In the genomic region with DNA sequence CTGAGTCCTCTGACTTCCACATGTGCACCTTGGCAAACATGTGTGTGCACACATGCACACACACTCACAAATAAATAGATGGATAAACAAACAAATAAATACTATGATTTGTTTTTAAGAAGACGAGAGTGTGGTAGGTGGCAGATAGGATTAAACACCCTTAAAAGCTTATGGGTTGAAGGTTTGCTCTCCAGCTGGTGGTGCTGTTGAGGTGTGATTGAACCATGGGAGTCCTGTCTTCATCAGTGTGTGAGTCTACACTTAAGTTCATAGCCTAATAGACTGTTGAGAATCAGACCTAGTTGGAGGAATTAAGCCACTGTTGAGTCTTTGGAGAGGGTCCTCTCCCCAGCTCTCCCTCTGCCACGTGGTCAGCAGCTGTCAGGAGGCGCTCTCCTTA, we compare ENCODE assay signal across 18 mouse cellular contexts. TPM values are rescaled to one million over a fixed set of nuclear protein-coding genes. Genes with fewer than 3 reads are reported as not detected.
A peak's percentile ranks its signal among the peaks of the same experiment; 100 is the strongest.
DNase-seq lines count a peak whose midpoint lies in the region; ATAC-seq lines count a peak whose summit lies in the region.
"Had no signal": no experiment of that assay in that cellular context is flagged by ENCODE, and none has a peak within 500 bp of the region (broad histone marks: within the 10 kb centered on the region; RNA-seq: fewer than 3 reads in every experiment).

No protein-coding gene starts in this region.

- intact Hi-C loops in gastrocnemius, postnatal 36 days (cut with DNase I) = no loop called here

- no peaks in the 10 kb centered on the region for H3K27me3 ChIP-seq in stomach, embryonic 14.5 days (ENCODE audit: control insufficient read depth, insufficient read depth, low read length)
- H3K27me3 ChIP-seq: limb, embryonic 13.5 days; lung, embryonic 15.5 days had no signal

- no peak overlapping the region for H3K9ac ChIP-seq in stomach, embryonic 14.5 days (replicated peaks; ENCODE audit: low read depth, low read length)
- H3K9ac ChIP-seq: forebrain, embryonic 12.5 days; limb, embryonic 13.5 days; lung, embryonic 15.5 days had no signal

- H3K4me3 ChIP-seq in stomach, embryonic 14.5 days (ENCODE audit: low read depth, low read length) = no peak overlapping the region
- H3K4me3 ChIP-seq: forebrain, embryonic 12.5 days; limb, embryonic 13.5 days; lung, embryonic 15.5 days; midbrain, embryonic 10.5 days had no signal

- no peaks in the 10 kb centered on the region; the same call in 1 of the 2 replicates for H3K36me3 ChIP-seq in stomach, embryonic 14.5 days (ENCODE audit: control insufficient read depth, insufficient read depth, low read length)
- H3K36me3 ChIP-seq: forebrain, embryonic 12.5 days; G1E; limb, embryonic 13.5 days; midbrain, embryonic 10.5 days had no signal

- no peak overlapping the region for H3K4me2 ChIP-seq in stomach, embryonic 14.5 days (replicated peaks; ENCODE audit: low read depth, low read length)
- H3K4me2 ChIP-seq: forebrain, embryonic 12.5 days; limb, embryonic 13.5 days; lung, embryonic 15.5 days had no signal

- peak; percentile 46 for DNase-seq in adrenal gland, postnatal 14 days
- DNase-seq in adrenal gland, postnatal 4 days (ENCODE audit: low spot score in 2 of 2) = no peak
- DNase-seq in kidney, adult 9 months = peak; percentile 45
- DNase-seq in kidney, postnatal 4 days = no peak
- peak; percentile 53 for DNase-seq in lung, postnatal 36 days
- no peak for DNase-seq in lung, postnatal 10 days
- no peak for DNase-seq in gastrocnemius, postnatal 36 days
- DNase-seq: B cell, adult 2 months; cerebellum, adult 9-11 months; gastrocnemius, postnatal 14 days; layer of hippocampus, postnatal 36 days had no signal

- H3K27ac ChIP-seq in stomach, embryonic 14.5 days (ENCODE audit: low read length) = peak overlapping the region; percentile 98; the same call in 1 of the 2 replicates
- H3K27ac ChIP-seq: forebrain, embryonic 12.5 days; limb, embryonic 13.5 days had no signal

- no peaks in the 10 kb centered on the region for H3K9me3 ChIP-seq in stomach, embryonic 14.5 days (ENCODE audit: control insufficient read depth, low read depth, low read length)
- H3K9me3 ChIP-seq: forebrain, embryonic 12.5 days; limb, embryonic 13.5 days; lung, embryonic 15.5 days; midbrain, embryonic 10.5 days had no signal

- no peak for ATAC-seq in stomach, embryonic 14.5 days (ENCODE audit: insufficient number of reproducible peaks, insufficient read depth, low FRiP score, low read depth)
- ATAC-seq: activated CD4-positive, CD25-positive, alpha-beta regulatory T cell, adult 4 months had no signal

- 69% methylated on average over 3 of the region's 3 CpGs for WGBS in stomach, embryonic 14.5 days

- peaks cover 48% of the 10 kb centered on the region for H3K4me1 ChIP-seq in stomach, embryonic 14.5 days (ENCODE audit: control insufficient read depth, insufficient read depth, low read length)

RNA-seq across cellular contexts. Expression of gene Parva, which starts 38.6 kb away (rescaled TPM):
- 84.2 and 94.8 TPM in 2 replicates for total RNA-seq in adrenal gland, postnatal 14 days (2021)
- total RNA-seq in adrenal gland, postnatal 4 days (2021) = 100 to 1,000 TPM; 106 to 136 TPM
- polyA plus RNA-seq in stomach, embryonic 14.5 days (2014; fragmentation: Nextera tagmentation; extraction: Ambion mirVana) = 128 and 135 TPM in 2 replicates
- 10 to 100 TPM; 14.5 to 17.3 TPM for total RNA-seq in gastrocnemius, postnatal 36 days (2021)
- polyA plus RNA-seq: activated CD4-positive, CD25-positive, alpha-beta regulatory T cell, adult 4 months; G1E had no signal

Comparison
In these comparisons a context has a peak if more than half of its experiments do, and no peak if none do; other contexts are left out.
1. DNase-seq: peak in adrenal gland, postnatal 14 days (single experiment), kidney, adult 9 months (single experiment) and lung, postnatal 36 days (single experiment); none in adrenal gland, postnatal 4 days (0 of 2), kidney, postnatal 4 days (0 of 2), lung, postnatal 10 days (single experiment) and gastrocnemius, postnatal 36 days (0 of 2).